Comparison of ENCODE assay signal across 18 mouse cellular contexts in genomic region chr9:51608697-51609456, GRCm38 (mm10).
"Had no signal": no experiment of that assay in that cellular context is flagged by ENCODE, and none has a peak within 500 bp of the region (broad histone marks: within the 10 kb centered on the region; RNA-seq: fewer than 3 reads in every experiment).

No protein-coding gene starts in this region.

- H3K4me3 ChIP-seq: layer of hippocampus, adult 2 months; limb, embryonic 10.5 days; limb, embryonic 13.5 days; liver, embryonic 12.5 days; liver, embryonic 15.5 days; lung, embryonic 15.5 days had no signal

- DNase-seq: kidney, adult 2 months; kidney, postnatal 25 days; layer of hippocampus, adult 9-11 months; liver; lung, adult 18-20 months; lung, postnatal 10 days; lung, postnatal 4 days; midbrain, embryonic 14.5 days; right cerebral cortex, postnatal 4 days; thymus, postnatal 25 days had no signal

- H3K4me1 ChIP-seq: limb, embryonic 10.5 days; limb, embryonic 13.5 days; liver, embryonic 12.5 days; liver, embryonic 15.5 days; lung, embryonic 15.5 days had no signal

- H3K27ac ChIP-seq: kidney, postnatal 0 days; layer of hippocampus, adult 2 months; limb, embryonic 10.5 days; limb, embryonic 13.5 days; liver, embryonic 12.5 days; liver, embryonic 15.5 days; lung, embryonic 15.5 days; stomach, postnatal 0 days had no signal
